Mouse (Mus musculus) gastrocnemius, postnatal 4 days (tissue): ENCODE results near the gene Fam181b. TPM values are rescaled to one million over a fixed set of nuclear protein-coding genes. Genes with fewer than 3 reads are reported as not detected.

ENCODE experiments used
- DNase-seq, 2 experiments: peaks; one replicate each; pipeline ENCODE4 v3.0.0; 2021 to 2022; ENCODE audit warnings: low spot score in 2 of 2, mixed read lengths in 2 of 2
- total RNA-seq, 2 experiments: library from RNA; stranded (reverse); gene quantifications; 2 replicates each; pipeline ENCODE4 v1.2.3; 2021

Gene Fam181b
- total RNA-seq, 2 experiments from 2014 or later, result 3.9 to 4.4 TPM

DNA sequence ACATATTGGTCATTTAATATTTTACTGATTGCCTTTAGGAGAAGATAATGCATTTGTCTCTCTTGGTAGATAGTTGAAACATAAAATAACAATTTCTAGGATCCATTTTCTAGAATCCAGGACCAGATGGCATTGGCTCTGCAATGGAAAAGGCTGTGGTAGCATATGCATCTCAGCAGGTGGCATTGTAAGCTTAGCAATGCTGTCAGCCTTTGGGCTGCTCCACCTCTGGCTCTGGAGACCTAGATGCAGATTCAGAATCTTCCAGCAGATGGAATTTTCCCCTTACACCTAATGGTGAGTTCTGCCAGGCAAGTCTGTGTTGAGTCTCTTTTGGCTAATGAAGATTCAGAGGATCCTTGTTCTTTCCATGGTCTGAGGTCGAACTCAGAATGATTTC is 44.3 kb downstream of the Fam181b start:
- DNase-seq, result no peak

Other genes with a start within 250 kb of the Fam181b start
- gene Ddias, start 205.6 kb upstream of the Fam181b start, total RNA-seq, result 1 to 10 TPM; 2.7 to 3.4 TPM
- 10 to 100 TPM; 32.0 to 32.1 TPM for gene Prcp, start 205.4 kb upstream of the Fam181b start, total RNA-seq